Mouse (Mus musculus): Measurements from ENCODE around the gene Ms4a18. TPM values are rescaled to one million over a fixed set of nuclear protein-coding genes. Genes with fewer than 3 reads are reported as not detected.

Gene Ms4a18
- polyA plus RNA-seq, 1 experiment, result not detected

DNA sequence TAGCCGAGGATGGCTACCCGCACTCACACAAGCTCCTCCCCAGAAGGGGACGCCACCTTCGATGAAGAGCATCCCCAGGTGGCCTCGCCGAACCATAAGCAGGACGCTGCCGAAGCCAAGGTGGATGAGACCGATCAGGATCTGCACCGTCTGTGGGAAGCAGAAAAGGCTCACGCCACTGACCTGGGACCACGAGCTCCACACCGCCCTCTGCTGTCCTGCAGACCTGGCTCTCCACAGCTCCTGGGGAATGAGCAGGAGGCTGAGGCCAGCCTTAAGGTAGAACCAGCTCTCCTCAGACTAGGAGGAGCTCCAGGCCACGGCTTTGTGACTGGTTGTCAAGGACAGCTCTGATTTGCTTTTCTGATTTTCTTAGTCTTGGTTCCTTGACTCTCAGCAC, 34.7 kb downstream of the Ms4a18 start:
- H3K4me3 ChIP-seq (replicated peaks; ENCODE audit: insufficient read depth, low read depth, low read length), result no peak overlapping the region
- H3K4me1 ChIP-seq (ENCODE audit: control insufficient read depth, insufficient read depth, low read length), result no peaks in the 10 kb centered on the region
- no peak overlapping the region for H3K27ac ChIP-seq (ENCODE audit: insufficient read depth, low read length)
- TF ChIP-seq POLR2A (IDR thresholded peaks at IDR 0.05; ENCODE audit: borderline replicate concordance, insufficient read depth, low read length), result no peak
- TF ChIP-seq CTCF (IDR thresholded peaks at IDR 0.05; ENCODE audit: borderline replicate concordance, insufficient read depth, low read depth, low read length), result peak; percentile 71
- H3K27me3 ChIP-seq (ENCODE audit: control insufficient read depth, insufficient read depth, low read length), result no peaks in the 10 kb centered on the region
- peak; percentile 31 to 49 for DNase-seq
- 14% methylated on average over 14 of the region's 14 CpGs for WGBS

- H3K27ac ChIP-seq (ENCODE audit: insufficient read depth, low read length), result no peak overlapping the region
- no peak for TF ChIP-seq POLR2A (IDR thresholded peaks at IDR 0.05; ENCODE audit: borderline replicate concordance, insufficient read depth, low read length)
- no peak for TF ChIP-seq CTCF (IDR thresholded peaks at IDR 0.05; ENCODE audit: borderline replicate concordance, insufficient read depth, low read depth, low read length)
- no peak for DNase-seq
- no peak overlapping the region for H3K4me3 ChIP-seq (replicated peaks; ENCODE audit: insufficient read depth, low read depth, low read length)
- no peaks in the 10 kb centered on the region for H3K4me1 ChIP-seq (ENCODE audit: control insufficient read depth, insufficient read depth, low read length)
- WGBS, result 85% methylated on average over 5 of the region's 5 CpGs
- no peaks in the 10 kb centered on the region; the same call in 1 of the 2 replicates for H3K27me3 ChIP-seq (ENCODE audit: control insufficient read depth, insufficient read depth, low read length)
These were observed 37.6 kb downstream of the Ms4a18 start for GRCm38 (mm10) chr19:10980210-10980609.

DNA sequence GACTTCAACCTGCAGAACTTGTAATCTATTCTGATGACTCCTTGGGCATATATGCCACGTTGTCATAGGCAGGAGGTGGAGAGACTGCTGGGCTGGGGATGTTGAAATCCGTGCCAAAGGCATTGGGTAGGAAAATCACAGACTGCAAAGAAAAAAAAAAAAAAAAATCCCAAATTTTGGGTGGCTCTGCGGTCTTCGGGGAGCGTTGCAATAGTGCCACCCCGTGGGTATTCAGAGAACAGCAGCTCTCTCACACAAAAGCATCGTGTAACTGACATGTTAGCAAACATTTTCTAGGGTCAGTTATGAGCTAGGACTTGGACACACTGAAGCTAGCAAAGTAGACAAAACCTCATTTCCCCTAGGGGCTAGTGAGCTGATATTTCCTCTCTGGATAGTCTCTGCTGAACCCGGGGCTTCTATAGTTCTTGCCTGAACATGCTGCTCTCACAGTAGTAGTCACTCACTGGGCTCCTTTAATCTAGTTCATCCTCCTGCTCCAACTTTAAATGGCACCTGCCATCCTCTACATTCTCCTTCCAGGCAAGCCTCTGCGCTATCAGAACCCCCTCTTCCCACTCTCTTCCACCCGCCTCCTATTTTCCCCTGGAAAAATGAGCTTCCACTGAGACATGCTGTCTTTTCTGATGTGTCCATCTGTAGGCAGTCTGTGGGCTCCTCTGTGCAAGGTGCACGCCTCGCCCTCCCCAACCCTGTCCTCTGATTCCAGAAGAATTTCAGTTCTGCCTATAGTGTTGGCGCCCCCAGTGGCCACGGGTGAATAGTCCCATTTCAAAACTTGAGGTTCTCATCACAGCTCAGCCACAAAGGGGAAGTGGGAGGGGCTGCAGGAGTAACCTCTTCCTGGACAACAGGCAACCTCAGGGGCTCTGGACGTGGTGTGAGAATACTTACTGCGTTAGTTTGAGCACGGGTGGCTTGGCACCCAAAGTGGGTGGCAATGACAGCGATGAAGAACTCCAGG, 38.4 kb downstream of the Ms4a18 start:
- H3K27ac ChIP-seq (ENCODE audit: insufficient read depth, low read length), result no peak overlapping the region
- no peaks in the 10 kb centered on the region for H3K4me1 ChIP-seq (ENCODE audit: control insufficient read depth, insufficient read depth, low read length)
- H3K4me3 ChIP-seq (replicated peaks; ENCODE audit: insufficient read depth, low read depth, low read length), result no peak overlapping the region
- WGBS, result 11% methylated on average over 18 of the region's 18 CpGs
- TF ChIP-seq CTCF (IDR thresholded peaks at IDR 0.05; ENCODE audit: borderline replicate concordance, insufficient read depth, low read depth, low read length) (peak; percentile 74), POLR2A (IDR thresholded peaks at IDR 0.05; ENCODE audit: borderline replicate concordance, insufficient read depth, low read length) (no peak)
- H3K27me3 ChIP-seq (ENCODE audit: control insufficient read depth, insufficient read depth, low read length), result no peaks in the 10 kb centered on the region; the same call in 1 of the 2 replicates
- DNase-seq, result peak; percentile 72 to 73

DNA sequence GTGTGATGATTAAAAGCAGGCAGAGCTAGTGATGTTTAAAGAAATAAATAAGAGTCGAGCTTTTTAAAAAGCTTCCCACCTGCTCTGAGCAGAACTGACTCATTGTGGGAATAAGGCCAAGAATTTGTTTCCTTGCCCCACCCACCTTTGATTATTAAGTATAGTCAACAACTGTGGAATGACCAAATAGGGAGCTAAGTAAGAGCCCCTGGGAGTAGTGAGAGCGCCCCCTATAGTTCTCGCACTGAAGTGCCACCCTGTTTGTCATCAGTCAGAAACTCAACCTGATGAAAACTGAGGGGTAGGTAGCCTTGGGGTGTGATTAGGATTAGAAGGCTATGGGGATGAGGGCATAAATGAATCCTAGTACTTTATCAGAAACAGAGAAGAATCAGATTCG, 41.5 kb downstream of the Ms4a18 start:
- TF ChIP-seq POLR2A (IDR thresholded peaks at IDR 0.05; ENCODE audit: borderline replicate concordance, insufficient read depth, low read length) (no peak), CTCF (IDR thresholded peaks at IDR 0.05; ENCODE audit: borderline replicate concordance, insufficient read depth, low read depth, low read length) (0 out of 2 replicates have a peak, but pooled peaks have one; percentile 17)
- H3K4me1 ChIP-seq (ENCODE audit: control insufficient read depth, insufficient read depth, low read length), result no peaks in the 10 kb centered on the region
- no peak for DNase-seq
- no peak overlapping the region for H3K4me3 ChIP-seq (replicated peaks; ENCODE audit: insufficient read depth, low read depth, low read length)
- H3K27ac ChIP-seq (ENCODE audit: insufficient read depth, low read length), result no peak overlapping the region
- no peaks in the 10 kb centered on the region; the same call in 1 of the 2 replicates for H3K27me3 ChIP-seq (ENCODE audit: control insufficient read depth, insufficient read depth, low read length)
- WGBS, result 40% methylated on average over 4 of the region's 4 CpGs

GRCm38 (mm10) chr19:10975187-10975586, 42.6 kb downstream of the Ms4a18 start:
- H3K27me3 ChIP-seq (ENCODE audit: control insufficient read depth, insufficient read depth, low read length), result no peaks in the 10 kb centered on the region; the same call in 1 of the 2 replicates
- H3K4me3 ChIP-seq (replicated peaks; ENCODE audit: insufficient read depth, low read depth, low read length), result no peak overlapping the region
- no peak overlapping the region for H3K27ac ChIP-seq (ENCODE audit: insufficient read depth, low read length)
- H3K4me1 ChIP-seq (ENCODE audit: control insufficient read depth, insufficient read depth, low read length), result no peaks in the 10 kb centered on the region
- no peak for DNase-seq
- TF ChIP-seq CTCF (IDR thresholded peaks at IDR 0.05; ENCODE audit: borderline replicate concordance, insufficient read depth, low read depth, low read length), result no peak
- TF ChIP-seq POLR2A (IDR thresholded peaks at IDR 0.05; ENCODE audit: borderline replicate concordance, insufficient read depth, low read length), result no peak
- WGBS, result 81% methylated on average over 2 of the region's 2 CpGs

DNA sequence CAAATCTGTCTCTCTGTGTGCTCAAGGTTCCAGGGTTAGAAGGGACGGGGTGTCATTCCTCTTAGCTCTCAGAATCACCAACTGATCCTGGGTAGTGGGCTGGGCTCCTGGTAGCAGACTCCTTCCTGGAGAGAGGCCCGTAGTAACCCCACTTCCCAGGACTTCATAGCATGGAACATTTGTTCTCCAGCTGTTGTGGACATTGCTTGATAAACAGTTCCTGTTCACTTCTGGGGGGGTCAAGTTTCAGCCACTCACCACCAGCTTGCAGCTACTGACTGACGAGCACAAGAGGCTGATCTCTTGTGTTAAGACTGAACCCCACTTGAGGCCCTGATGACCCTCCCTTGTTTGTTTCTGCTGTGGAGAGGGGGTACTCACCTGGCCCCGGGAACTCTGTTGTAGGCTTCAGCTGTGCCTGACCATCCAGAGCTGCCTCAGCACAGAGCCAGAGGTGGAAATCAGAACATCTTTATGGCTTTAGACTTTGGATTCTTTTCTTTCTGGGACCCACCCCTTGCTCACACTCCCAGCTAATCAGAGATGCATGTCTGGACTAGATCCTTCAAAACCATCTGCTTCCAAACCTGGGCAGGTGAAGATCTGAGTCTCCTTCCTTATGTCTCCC, 43.5 kb downstream of the Ms4a18 start, which contains the start of gene Ms4a10:
Gene Ms4a10, minus strand, starts transcription at position 433 of the 628 bp plus-strand sequence.
- Histone ChIP-seq H3K4me1 (ENCODE audit: control insufficient read depth, insufficient read depth, low read length) (no peaks in the 10 kb centered on the region), H3K4me3 (replicated peaks; ENCODE audit: insufficient read depth, low read depth, low read length) (no peak within 1 kb of the TSS), H3K27me3 (ENCODE audit: control insufficient read depth, insufficient read depth, low read length) (no peaks in the 10 kb centered on the region; the same call in 1 of the 2 replicates), H3K27ac (ENCODE audit: insufficient read depth, low read length) (no peak within 1 kb of the TSS)
- no peak for DNase-seq
- TF ChIP-seq POLR2A (IDR thresholded peaks at IDR 0.05; ENCODE audit: borderline replicate concordance, insufficient read depth, low read length), result no peak
- no peak for TF ChIP-seq CTCF (IDR thresholded peaks at IDR 0.05; ENCODE audit: borderline replicate concordance, insufficient read depth, low read depth, low read length)
- WGBS, result 60% methylated on average over 4 of the region's 4 CpGs

DNA sequence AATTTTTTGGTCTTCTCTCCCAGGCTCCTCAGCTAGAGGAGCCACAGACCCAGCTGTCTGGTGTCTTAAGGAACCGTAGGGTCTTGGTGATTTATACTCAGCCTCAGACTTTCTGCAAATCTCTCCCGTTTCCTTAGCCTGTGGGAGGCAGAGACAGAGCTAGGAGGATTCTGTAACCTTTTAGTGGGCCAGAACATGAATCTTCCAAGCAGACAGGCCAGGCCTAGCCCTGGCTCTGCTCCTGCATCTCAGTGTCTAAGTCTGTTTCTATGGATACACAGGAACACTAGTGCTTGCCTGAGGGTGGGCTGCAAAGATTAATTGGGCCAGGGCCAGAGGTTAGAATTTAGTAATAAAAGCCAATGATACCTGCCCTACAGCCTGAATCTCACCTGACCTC, 44.6 kb downstream of the Ms4a18 start:
- no peak overlapping the region for H3K27ac ChIP-seq (ENCODE audit: insufficient read depth, low read length)
- TF ChIP-seq CTCF (IDR thresholded peaks at IDR 0.05; ENCODE audit: borderline replicate concordance, insufficient read depth, low read depth, low read length) (no peak), POLR2A (IDR thresholded peaks at IDR 0.05; ENCODE audit: borderline replicate concordance, insufficient read depth, low read length) (no peak)
- H3K4me1 ChIP-seq (ENCODE audit: control insufficient read depth, insufficient read depth, low read length), result no peaks in the 10 kb centered on the region
- DNase-seq, result no peak
- 78% methylated on average over 2 of the region's 2 CpGs for WGBS
- H3K27me3 ChIP-seq (ENCODE audit: control insufficient read depth, insufficient read depth, low read length), result no peaks in the 10 kb centered on the region; the same call in 1 of the 2 replicates
- H3K4me3 ChIP-seq (replicated peaks; ENCODE audit: insufficient read depth, low read depth, low read length), result no peak overlapping the region

Data from cerebellum, adult 2 months (tissue).